19 mouse cellular contexts compared by ENCODE assay signal in the genomic region with DNA sequence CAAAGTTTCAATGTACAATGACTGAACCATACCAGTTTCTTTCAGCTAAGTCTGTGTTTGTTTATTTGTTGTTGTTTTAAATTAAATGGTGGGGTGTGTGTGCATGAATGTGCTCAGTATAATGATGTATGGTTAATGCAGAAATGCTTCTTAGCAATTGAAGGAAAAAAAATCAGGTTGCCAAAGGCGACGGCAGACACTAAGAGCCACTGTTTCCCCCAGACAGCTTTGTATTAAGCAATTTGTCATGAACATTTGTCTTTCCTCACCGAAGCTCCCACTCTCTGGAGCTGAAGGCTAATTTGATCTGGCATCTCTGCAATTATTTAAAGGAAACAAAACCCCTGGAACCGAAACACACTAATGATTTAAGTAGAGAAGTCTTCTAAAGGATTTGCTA.
DNase-seq lines count a peak whose midpoint lies in the region; ATAC-seq and TF ChIP-seq lines count a peak whose summit lies in the region.
"Had no signal": no experiment of that assay in that cellular context is flagged by ENCODE, and none has a peak within 500 bp of the region (broad histone marks: within the 10 kb centered on the region; RNA-seq: fewer than 3 reads in every experiment).

No protein-coding gene starts in this region.

- H3K4me2 ChIP-seq in kidney, postnatal 0 days (ENCODE audit: low read length), result no peak overlapping the region
- no peak overlapping the region for H3K4me2 ChIP-seq in forebrain, embryonic 13.5 days
- H3K4me2 ChIP-seq in hindbrain, embryonic 15.5 days, result no peak overlapping the region

- no peak overlapping the region for H3K4me3 ChIP-seq in kidney, postnatal 0 days (replicated peaks; ENCODE audit: low read depth, low read length)
- H3K4me3 ChIP-seq in forebrain, embryonic 13.5 days, result no peak overlapping the region
- H3K4me3 ChIP-seq in hindbrain, embryonic 15.5 days, result no peak overlapping the region
- H3K4me3 ChIP-seq: megakaryocyte, embryonic 14.5 days had no signal

- no peak for ATAC-seq in kidney, postnatal 0 days (replicated peaks; ENCODE audit: low FRiP score, low read depth)
- peak; percentile 81 for ATAC-seq in forebrain, embryonic 13.5 days
- peak; percentile 51; the same call in 1 of the 2 replicates for ATAC-seq in hindbrain, embryonic 15.5 days (ENCODE audit: low FRiP score, low read depth)
- ATAC-seq: inflammation-experienced regulatory T-cells, adult 6 months; liver, postnatal 0 days had no signal

- peak; percentile 35 for DNase-seq in kidney, postnatal 0 days (ENCODE audit: low spot score)
- DNase-seq in kidney, postnatal 36 days, result no peak
- DNase-seq in retina, postnatal 1 day, result peak; percentile 76
- no peak for DNase-seq in embryo, embryonic 10.5 days (ENCODE audit: low spot score)
- no peak for DNase-seq in left cerebral cortex, postnatal 14 days (ENCODE audit: low spot score in 2 of 2)
- DNase-seq: adrenal gland, postnatal 36 days; cerebellum, adult 9-10 months; gastrocnemius, postnatal 25 days; kidney, adult 8-10 months; kidney, postnatal 4 days; liver; liver, postnatal 0 days; lung, postnatal 14 days; right cerebral cortex, postnatal 25 days; thymus, postnatal 25 days had no signal

- H3K36me3 ChIP-seq in kidney, postnatal 0 days (ENCODE audit: insufficient read depth, low read length), result no peaks in the 10 kb centered on the region
- no peaks in the 10 kb centered on the region for H3K36me3 ChIP-seq in forebrain, embryonic 13.5 days (ENCODE audit: poor library complexity, severe bottlenecking)
- no peaks in the 10 kb centered on the region for H3K36me3 ChIP-seq in hindbrain, embryonic 15.5 days

- WGBS in kidney, postnatal 0 days, result 18% methylated on average over 4 of the region's 4 CpGs
- WGBS in forebrain, embryonic 13.5 days, result 13% methylated on average over 4 of the region's 4 CpGs
- 18% methylated on average over 4 of the region's 4 CpGs for WGBS in hindbrain, embryonic 15.5 days

- no peak overlapping the region for H3K9ac ChIP-seq in kidney, postnatal 0 days (ENCODE audit: low read depth, low read length)
- no peak overlapping the region for H3K9ac ChIP-seq in forebrain, embryonic 13.5 days
- no peak overlapping the region for H3K9ac ChIP-seq in hindbrain, embryonic 15.5 days
- H3K9ac ChIP-seq: liver, postnatal 0 days had no signal

- no peak for TF ChIP-seq CTCF in kidney, postnatal 0 days (IDR thresholded peaks at IDR 0.05; ENCODE audit: low read depth)

- H3K27ac ChIP-seq in kidney, postnatal 0 days, result no peak overlapping the region
- no peak overlapping the region; the same call in 1 of the 2 replicates for H3K27ac ChIP-seq in forebrain, embryonic 13.5 days
- no peak overlapping the region for H3K27ac ChIP-seq in hindbrain, embryonic 15.5 days (replicated peaks)

- no peaks in the 10 kb centered on the region for H3K4me1 ChIP-seq in kidney, postnatal 0 days (replicated peaks; ENCODE audit: insufficient read depth, low read length)
- H3K4me1 ChIP-seq in forebrain, embryonic 13.5 days, result peaks cover 19% of the 10 kb centered on the region; the same call in 1 of the 2 replicates
- H3K4me1 ChIP-seq in hindbrain, embryonic 15.5 days (replicated peaks), result no peaks in the 10 kb centered on the region
- H3K4me1 ChIP-seq: megakaryocyte, embryonic 14.5 days had no signal

- H3K9me3 ChIP-seq in kidney, postnatal 0 days (replicated peaks; ENCODE audit: low read length), result no peaks in the 10 kb centered on the region
- H3K9me3 ChIP-seq in forebrain, embryonic 13.5 days (replicated peaks), result no peaks in the 10 kb centered on the region
- no peaks in the 10 kb centered on the region for H3K9me3 ChIP-seq in hindbrain, embryonic 15.5 days

- H3K27me3 ChIP-seq in kidney, postnatal 0 days (ENCODE audit: insufficient read depth, low read length), result no peaks in the 10 kb centered on the region
- H3K27me3 ChIP-seq in forebrain, embryonic 13.5 days, result no peaks in the 10 kb centered on the region
- no peaks in the 10 kb centered on the region for H3K27me3 ChIP-seq in hindbrain, embryonic 15.5 days
- H3K27me3 ChIP-seq: megakaryocyte, embryonic 14.5 days had no signal

- intact Hi-C loops in left cerebral cortex, postnatal 14 days (cut with DNase I), result no loop called here

Comparison
In these comparisons a context has a peak if more than half of its experiments do, and no peak if none do; other contexts are left out.
1. DNase-seq: peak in kidney, postnatal 0 days (single experiment) and retina, postnatal 1 day (single experiment); none in kidney, postnatal 36 days (0 of 2), embryo, embryonic 10.5 days (single experiment) and left cerebral cortex, postnatal 14 days (0 of 2).